Mouse (Mus musculus) ES-Bruce4 (cell line): Measurements from ENCODE around the gene Snapc3.

Experiments used
- CTCF ChIP-seq: IDR thresholded peaks from one replicate; pipeline ENCODE4 v1.8.1; 2011; ENCODE audit warnings: low read depth, low read length
- EP300 ChIP-seq: IDR thresholded peaks from 2 replicates; pipeline ENCODE4 v1.6.1; 2011; ENCODE audit warnings: low read depth, low read length; ENCODE audit not compliant: insufficient read depth
- POLR2A ChIP-seq: IDR thresholded peaks from one replicate; pipeline ENCODE4 v1.8.1; 2011; ENCODE audit warnings: low read length; ENCODE audit not compliant: insufficient read depth

DNA sequence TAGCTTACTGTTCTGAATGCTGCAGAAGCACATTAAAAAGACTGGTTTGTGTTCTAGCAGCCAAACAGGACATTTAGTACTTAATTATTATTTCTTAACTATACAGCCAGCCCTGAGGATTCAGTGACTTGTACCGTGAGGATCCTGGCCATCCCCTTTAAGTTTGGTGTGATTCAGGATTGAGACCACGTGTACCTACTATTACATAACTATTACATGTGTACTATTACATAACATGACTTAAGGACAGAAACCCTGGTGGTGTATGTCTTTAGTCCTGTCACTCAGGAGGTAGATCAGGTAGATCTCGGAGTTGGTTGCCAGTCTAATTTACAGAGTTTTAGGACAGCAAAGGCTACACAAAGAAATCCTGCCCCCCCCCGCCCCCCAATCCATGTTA lies 23.5 kb downstream of the Snapc3 start:
- TF ChIP-seq CTCF (no peak), POLR2A (no peak), EP300 (no peak)
